Mouse (Mus musculus) effector memory CD4-positive, alpha-beta T cell, adult 5 months (primary cell): ENCODE results near the gene Skint11. TPM values are rescaled to one million over a fixed set of nuclear protein-coding genes. Genes with fewer than 3 reads are reported as not detected.

Experiments used
- polyA plus RNA-seq: library from polyadenylated mRNA; unstranded; fragments of 100-300 nt; shearing (Covaris generic); gene quantifications from one replicate; pipeline ENCODE4 v1.2.1, GENCODE M21; 2017

The Skint11 gene
- not detected for polyA plus RNA-seq

GRCm38 (mm10) chr4:114163084-114163483 is at the start of gene Skint11:
Gene Skint11 (plus strand): TSS chr4:114163384.

Other genes with a start within 250 kb of the Skint11 start
- gene Skint5, start 163.9 kb upstream of the Skint11 start, polyA plus RNA-seq, result not detected
- not detected for gene Trabd2b, start 243.3 kb downstream of the Skint11 start, polyA plus RNA-seq